Mouse (Mus musculus) kidney, postnatal 0 days (tissue): ENCODE measurements around the gene Trim30c. TPM values are rescaled to one million over a fixed set of nuclear protein-coding genes. Genes with fewer than 3 reads are reported as not detected.
A peak's percentile ranks its signal among the peaks of the same experiment; 100 is the strongest.
"Not testable (repeated sequence)": the region's sequence is repeated elsewhere in the genome, so short reads cannot be mapped to it uniquely, and the experiment has no call there.

Experiments
- ATAC-seq: fragments of 200-750 bp; cut with Nextera tagmentation; replicated peaks from 2 replicates; pipeline ENCODE4 v1.8.0; 2017; ENCODE audit warnings: low read depth, moderate number of reproducible peaks, moderate TSS enrichment, moderate library complexity; ENCODE audit not compliant: low FRiP score
- DNase-seq: peaks from one replicate; pipeline ENCODE4 v3.0.0-alpha.2; 2016; ENCODE audit warnings: low spot score
- H3K27ac ChIP-seq: fragments of 300-500 bp; sonication (generic); 2 replicates; pipeline ENCODE4 v1.5.1; 2014; ENCODE audit warnings: mild to moderate bottlenecking
- H3K27me3 ChIP-seq: fragments of 300-500 bp; sonication (generic); 2 replicates; pipeline ENCODE4 v1.6.1; 2014; ENCODE audit warnings: low read length, mixed read lengths; ENCODE audit not compliant: insufficient read depth
- H3K36me3 ChIP-seq: fragments of 300-500 bp; sonication (generic); 2 replicates; pipeline ENCODE4 v1.6.1; 2014; ENCODE audit warnings: low read length, mixed read lengths; ENCODE audit not compliant: insufficient read depth
- H3K4me1 ChIP-seq: fragments of 300-500 bp; sonication (generic); replicated peaks from 2 replicates; pipeline ENCODE4 v1.6.1; 2014; ENCODE audit warnings: antibody characterized with exemption, low read length, mixed read lengths; ENCODE audit not compliant: insufficient read depth
- H3K4me2 ChIP-seq: fragments of 300-500 bp; sonication (generic); 2 replicates; pipeline ENCODE4 v1.6.1; 2014; ENCODE audit warnings: mild to moderate bottlenecking, low read length, moderate library complexity, mixed read lengths
- H3K4me3 ChIP-seq: fragments of 300-500 bp; sonication (generic); replicated peaks from 2 replicates; pipeline ENCODE4 v1.5.1; 2014; ENCODE audit warnings: low read depth, low read length
- H3K9ac ChIP-seq: fragments of 300-500 bp; sonication (generic); 2 replicates; pipeline ENCODE4 v1.6.1; 2014; ENCODE audit warnings: low read depth, low read length
- H3K9me3 ChIP-seq: fragments of 300-500 bp; sonication (generic); replicated peaks from 2 replicates; pipeline ENCODE4 v1.6.1; 2016; ENCODE audit warnings: low read length, inconsistent platforms, mixed read lengths
- CTCF ChIP-seq: IDR thresholded peaks from 2 replicates; pipeline ENCODE4 v1.5.1; 2016; ENCODE audit warnings: antibody characterized with exemption, low read depth, mild to moderate bottlenecking, moderate library complexity
- WGBS: fragments of 180-500 bp; shearing (Covaris S2); extraction: QIAGEN DNeasy Blood & Tissue Kit; methylation state at CpG from one replicate; pipeline ENCODE4 v1.1.7; 2014; 5-methylcytosine and 5-hydroxymethylcytosine counted together
- polyA plus RNA-seq: library from polyadenylated mRNA; unstranded; fragments of >200 nt; fragmentation: Nextera tagmentation; extraction: Ambion mirVana; gene quantifications from 2 replicates; pipeline ENCODE4 v1.2.1, GENCODE M21; 2015

Trim30c gene
- polyA plus RNA-seq, 1 experiment from 2014 or later: 0.13 TPM

DNA sequence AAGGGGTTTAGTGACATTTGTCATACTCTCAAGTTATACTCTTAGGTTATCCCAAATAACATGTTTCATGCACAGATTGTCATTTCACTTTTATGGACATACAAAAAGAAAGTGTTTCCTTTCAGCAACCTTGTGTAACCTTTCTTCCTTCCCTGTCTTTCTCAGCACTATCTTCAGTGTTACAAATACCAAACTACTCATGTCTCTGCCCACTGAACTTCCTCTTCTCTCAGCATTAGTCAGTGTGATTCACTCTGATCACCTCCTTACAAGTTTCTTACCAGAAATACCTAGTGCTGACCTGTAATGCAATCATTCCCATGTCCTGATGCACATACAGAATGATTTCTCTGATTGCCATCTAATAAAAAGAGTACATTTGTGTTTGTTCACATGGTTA lies 34.3 kb downstream of the Trim30c start:
- H3K27me3 ChIP-seq: no peaks in the 10 kb centered on the region
- no peak overlapping the region for H3K4me3 ChIP-seq
- DNase-seq (no peak), ATAC-seq (no peak)
- no peaks in the 10 kb centered on the region for H3K4me1 ChIP-seq
- H3K9ac ChIP-seq: no peak overlapping the region
- no peaks in the 10 kb centered on the region for H3K36me3 ChIP-seq
- H3K9me3 ChIP-seq: no peaks in the 10 kb centered on the region
- TF ChIP-seq CTCF: no peak
- H3K4me2 ChIP-seq: no peak overlapping the region
- no peak overlapping the region for H3K27ac ChIP-seq

DNA sequence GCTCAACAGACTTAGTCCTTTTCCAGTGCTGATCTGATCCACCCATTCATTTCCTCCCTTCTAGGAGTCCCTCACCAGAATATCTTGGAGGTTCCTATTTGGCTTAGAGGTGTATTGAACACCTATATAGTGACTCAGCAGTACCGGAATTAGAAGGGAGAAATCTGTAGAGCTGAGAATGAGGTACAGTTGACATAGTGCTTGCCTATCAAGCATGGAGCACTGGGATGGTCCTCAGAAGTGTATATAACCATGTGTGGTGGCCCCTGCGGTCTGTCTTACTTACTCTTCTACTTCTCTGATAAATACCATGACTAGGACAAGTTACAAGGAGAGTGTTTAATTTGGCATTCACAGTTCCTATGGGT lies 47.1 kb downstream of the Trim30c start:
- peak overlapping the region; percentile 60; the same call in 1 of the 2 replicates for H3K4me2 ChIP-seq
- no peaks in the 10 kb centered on the region for H3K36me3 ChIP-seq
- H3K4me1 ChIP-seq: no peaks in the 10 kb centered on the region
- no peak overlapping the region for H3K9ac ChIP-seq
- H3K27me3 ChIP-seq: no peaks in the 10 kb centered on the region
- no peak for TF ChIP-seq CTCF
- WGBS: 73% methylated on average over 2 of the region's 2 CpGs
- ATAC-seq (peak; percentile 38), DNase-seq (no peak)
- H3K9me3 ChIP-seq: no peaks in the 10 kb centered on the region
- H3K27ac ChIP-seq: peak overlapping the region; percentile 50; the same call in 1 of the 2 replicates
- H3K4me3 ChIP-seq: peak overlapping the region; percentile 46

DNA sequence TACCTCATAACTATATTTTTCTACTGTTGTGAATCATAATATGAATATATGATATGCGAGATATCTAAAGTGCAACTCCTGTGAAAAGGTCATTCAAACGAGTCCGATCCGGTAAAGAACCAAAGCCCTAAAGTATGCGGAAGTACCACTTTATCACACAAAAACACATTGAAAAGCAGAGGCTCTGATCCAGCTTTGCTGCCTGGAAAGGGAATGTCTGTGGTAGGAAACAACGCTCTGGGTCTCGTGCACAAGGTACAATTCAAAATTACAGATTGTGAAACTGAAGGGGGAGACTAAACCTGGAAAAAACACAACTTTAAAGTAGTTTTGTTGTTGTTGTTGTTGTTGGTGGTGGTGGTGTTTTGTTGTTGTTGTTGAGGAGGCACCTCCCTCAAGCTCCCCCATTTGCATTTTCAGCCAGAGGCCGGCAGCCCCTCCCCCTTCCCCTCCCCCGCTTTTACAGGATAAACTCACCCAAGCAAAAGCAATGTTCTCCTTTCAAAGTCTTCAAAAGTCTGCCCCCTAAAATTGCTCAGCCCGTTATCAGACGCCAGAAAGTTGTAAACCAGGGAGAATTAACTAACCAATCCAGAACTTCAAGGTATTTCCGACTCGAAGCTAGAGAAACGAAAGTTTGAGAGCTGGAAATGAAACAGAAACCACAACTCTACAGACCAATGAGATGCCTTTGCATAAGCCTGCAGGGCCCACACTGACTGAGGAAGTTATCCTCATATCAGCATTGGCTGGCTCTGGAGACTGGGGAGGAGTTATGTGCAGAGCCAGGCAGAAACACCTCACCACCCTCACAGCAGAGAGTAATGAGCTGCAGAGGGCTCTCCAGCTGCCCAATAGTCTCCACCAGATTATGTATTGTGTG lies 47.7 kb downstream of the Trim30c start, which contains the start of gene Trim12c:
Gene Trim12c (minus strand): TSS at position 646 of the 883 bp plus-strand sequence.
- TF ChIP-seq CTCF: peak; percentile 14; the same call in 1 of the 2 replicates
- peak; percentile 100 for ATAC-seq

DNA sequence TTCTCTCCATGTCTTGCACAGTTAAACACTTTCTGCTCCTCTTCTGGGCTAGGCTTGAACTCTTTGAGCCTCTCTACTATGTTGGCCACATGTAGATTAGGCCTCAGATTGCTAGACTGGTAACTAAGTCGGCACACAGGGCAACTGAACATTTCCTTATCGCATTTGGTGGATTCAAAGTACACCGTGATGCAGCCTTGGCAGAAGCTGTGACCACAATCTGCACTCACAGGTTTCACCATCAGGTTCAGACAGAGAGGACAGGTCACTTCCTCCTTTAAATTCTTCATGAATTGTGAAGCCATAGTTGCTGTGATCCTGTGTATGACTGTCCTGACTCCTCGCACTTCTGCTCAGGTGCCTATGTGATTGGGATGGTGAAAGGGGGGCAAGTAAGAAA lies 52.6 kb downstream of the Trim30c start:
- H3K9me3 ChIP-seq, DNase-seq, ATAC-seq, H3K4me1 ChIP-seq, H3K27me3 ChIP-seq, H3K9ac ChIP-seq, H3K4me3 ChIP-seq, H3K27ac ChIP-seq, H3K36me3 ChIP-seq, H3K4me2 ChIP-seq: not testable (repeated sequence)
- 90% methylated on average over 4 of the region's 4 CpGs for WGBS

More for the DNA sequence above, 47.7 kb downstream of the Trim30c start, which contains the start of gene Trim12c:
- H3K4me1 ChIP-seq: no peaks in the 10 kb centered on the region
- H3K4me3 ChIP-seq: peak within 1 kb of the TSS; percentile 46
- peak within 1 kb of the TSS; percentile 25; the same call in 1 of the 2 replicates for H3K9ac ChIP-seq
- H3K27me3 ChIP-seq: no peaks in the 10 kb centered on the region
- H3K9me3 ChIP-seq: no peaks in the 10 kb centered on the region
- peak; percentile 96 for DNase-seq
- H3K36me3 ChIP-seq: no peaks in the 10 kb centered on the region
- H3K27ac ChIP-seq: peak within 1 kb of the TSS; percentile 72
- WGBS: 4% methylated on average over 14 of the region's 14 CpGs
- peak within 1 kb of the TSS; percentile 60 for H3K4me2 ChIP-seq

DNA sequence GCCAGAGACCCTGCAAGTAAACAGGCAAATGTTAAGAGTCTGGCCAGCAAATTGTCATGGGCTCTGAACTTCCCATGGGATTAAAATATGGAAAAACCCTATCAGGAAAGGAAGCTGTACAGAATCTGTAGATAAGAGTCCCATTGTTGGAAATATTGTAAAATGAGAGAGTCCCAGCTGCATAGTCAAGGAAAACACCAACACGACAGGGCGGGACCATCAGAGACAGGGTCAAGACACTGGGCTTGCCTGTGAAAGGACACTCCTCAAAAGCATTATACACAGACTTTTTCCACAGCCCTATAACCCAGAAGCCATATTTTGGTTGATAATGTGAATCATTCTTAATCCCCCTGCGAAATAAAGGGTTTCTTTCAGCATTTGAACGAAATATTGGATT lies 59.9 kb downstream of the Trim30c start:
- 85% methylated on average over 2 of the region's 4 CpGs for WGBS
- not testable (repeated sequence) for H3K27ac ChIP-seq

DNA sequence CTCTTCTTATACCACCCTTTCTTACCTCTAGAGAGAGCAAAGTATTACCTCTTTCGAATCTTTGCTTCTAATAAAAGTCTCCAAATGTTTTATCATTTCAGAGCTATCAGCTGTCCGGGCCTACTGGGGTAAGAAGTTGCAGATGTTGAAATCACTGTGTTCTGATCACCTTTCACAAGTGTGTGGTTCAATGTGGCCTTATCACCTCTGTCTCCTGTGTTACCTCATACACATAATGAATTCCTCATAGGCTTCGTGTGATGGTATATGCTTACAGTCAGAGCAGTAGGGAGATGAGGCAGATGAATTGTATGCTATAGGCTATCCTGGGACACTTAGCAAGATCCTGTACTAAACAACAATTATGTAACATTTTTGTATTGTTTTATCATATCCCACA lies 65.1 kb downstream of the Trim30c start:
- H3K9me3 ChIP-seq, H3K4me2 ChIP-seq, ATAC-seq, DNase-seq, H3K4me3 ChIP-seq, H3K36me3 ChIP-seq, H3K9ac ChIP-seq, H3K4me1 ChIP-seq, H3K27ac ChIP-seq, H3K27me3 ChIP-seq: not testable (repeated sequence)
- 79% methylated on average over 3 of the region's 3 CpGs for WGBS

More for the DNA sequence above, 59.9 kb downstream of the Trim30c start:
- ATAC-seq, DNase-seq, H3K36me3 ChIP-seq, H3K4me3 ChIP-seq, H3K9me3 ChIP-seq, H3K27me3 ChIP-seq, H3K9ac ChIP-seq, H3K4me1 ChIP-seq, H3K4me2 ChIP-seq: not testable (repeated sequence)

Other genes starting within 250 kb of the Trim30c start
- gene Olfm5, start 236.0 kb downstream of the Trim30c start, polyA plus RNA-seq: not detected in 2 replicates
- 0.05 and 0.06 TPM in 2 replicates for gene Olfr648, start 217.4 kb downstream of the Trim30c start, polyA plus RNA-seq
- not detected in 2 replicates for gene Olfr649, start 204.9 kb downstream of the Trim30c start, polyA plus RNA-seq
- gene Trim6, start 182.0 kb downstream of the Trim30c start, polyA plus RNA-seq: 0.64 and 0.79 TPM in 2 replicates
- 3.1 and 4.1 TPM in 2 replicates for gene Trim34a, start 156.4 kb downstream of the Trim30c start, polyA plus RNA-seq
- gene Trim5, start 112.7 kb downstream of the Trim30c start, polyA plus RNA-seq: 0.43 and 0.48 TPM in 2 replicates
- gene Trim12a, start 85.4 kb downstream of the Trim30c start, polyA plus RNA-seq: 8.6 and 8.8 TPM in 2 replicates
- 0.12 TPM in 1 of 2 replicates, not detected in the other for gene Trim34b, start 71.4 kb downstream of the Trim30c start, polyA plus RNA-seq
- 2.2 TPM in 2 replicates for gene Trim12c, start 47.5 kb downstream of the Trim30c start, polyA plus RNA-seq
- gene Trim30b, start 31.0 kb downstream of the Trim30c start, polyA plus RNA-seq: 0.24 and 0.25 TPM in 2 replicates
- 3.7 and 4.5 TPM in 2 replicates for gene Trim30a, start 64.4 kb upstream of the Trim30c start, polyA plus RNA-seq
- 0.78 and 1.2 TPM in 2 replicates for gene Trim30d, start 107.0 kb upstream of the Trim30c start, polyA plus RNA-seq
- gene Olfr651, start 149.3 kb upstream of the Trim30c start, polyA plus RNA-seq: not detected in 2 replicates
- not detected in 2 replicates for gene Olfr652, start 160.1 kb upstream of the Trim30c start, polyA plus RNA-seq
- not detected in 2 replicates for gene Olfr653, start 176.5 kb upstream of the Trim30c start, polyA plus RNA-seq
- not detected in 2 replicates for gene Olfr654, start 186.2 kb upstream of the Trim30c start, polyA plus RNA-seq
- gene Olfr655, start 200.9 kb upstream of the Trim30c start, polyA plus RNA-seq: not detected in 2 replicates
- gene Olfr656, start 213.1 kb upstream of the Trim30c start, polyA plus RNA-seq: not detected in 2 replicates
- gene Olfr657, start 224.0 kb upstream of the Trim30c start, polyA plus RNA-seq: not detected in 2 replicates
- gene Olfr658, start 246.5 kb upstream of the Trim30c start, polyA plus RNA-seq: 0.04 TPM in 1 of 2 replicates, not detected in the other